Mouse (Mus musculus) gastrocnemius, adult 8-10 months (tissue): ENCODE measurements around the gene Stab2. TPM values are rescaled to one million over a fixed set of nuclear protein-coding genes. Genes with fewer than 3 reads are reported as not detected.

Experiments used
- total RNA-seq, 4 experiments: library from RNA; stranded (reverse); gene quantifications; 2 replicates each; pipeline ENCODE4 v1.2.4; 2022

The Stab2 gene
- total RNA-seq, 4 experiments from 2014 or later = 3.9 to 8.1 (median 6.1) TPM

Other genes starting within 250 kb of the Stab2 start
- gene Gm49358, start 244.1 kb downstream of the Stab2 start, total RNA-seq = 10 to 100 TPM; 20.1 to 25.2 (median 21.3) TPM
- gene Nt5dc3, start 229.0 kb downstream of the Stab2 start, total RNA-seq = 10 to 100 TPM; 57.7 to 72.7 (median 64.9) TPM
- gene 1700113H08Rik, start 50.0 kb upstream of the Stab2 start, total RNA-seq = 1 to 10 TPM in 1 of 4 experiments, under 1 TPM in 3; 0.39 to 1.1 (median 0.60) TPM